Mouse (Mus musculus) urinary bladder, postnatal 36 days (tissue): Measurements from ENCODE around the gene Podxl2.
A peak's percentile ranks its signal among the peaks of the same experiment; 100 is the strongest.

Source experiments
- DNase-seq, 2 experiments: peaks; one replicate each; pipeline ENCODE4 v3.0.0; 2022; ENCODE audit warnings: low spot score in 2 of 2, mixed read lengths in 1 of 2

The Podxl2 gene

DNA sequence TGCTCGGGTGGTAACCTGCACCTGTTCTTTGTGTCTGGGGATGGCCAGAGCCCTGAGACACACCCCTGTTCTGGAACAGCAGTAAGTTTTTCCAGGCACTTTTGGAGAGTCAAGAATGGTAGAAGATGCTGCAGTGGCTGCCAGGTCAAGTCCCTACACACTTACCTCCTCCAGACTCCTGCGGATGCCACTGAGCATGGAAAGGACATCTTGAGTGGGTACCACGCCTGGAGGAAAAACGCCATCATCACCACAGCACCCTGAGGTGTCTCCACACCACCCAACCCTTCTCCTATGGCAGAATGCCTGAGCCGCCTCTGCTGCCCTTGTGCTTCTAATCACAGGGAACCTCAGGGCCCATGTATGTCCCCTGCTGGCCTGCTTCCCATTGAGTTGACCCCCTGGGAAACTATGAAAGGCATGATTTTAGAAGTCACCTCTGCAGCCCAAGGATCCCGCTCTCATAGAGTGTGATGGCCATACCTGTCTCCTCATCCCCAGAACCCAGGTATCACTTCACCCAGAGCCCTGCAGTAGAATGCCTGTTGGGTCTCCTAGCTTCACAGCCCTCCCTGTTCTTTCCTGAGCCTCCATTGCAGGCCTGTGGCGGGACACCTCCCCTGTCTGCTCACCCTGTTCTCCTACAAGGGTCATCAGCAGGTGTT is 29.8 kb downstream of the Podxl2 start:
- DNase-seq, result no peak

DNA sequence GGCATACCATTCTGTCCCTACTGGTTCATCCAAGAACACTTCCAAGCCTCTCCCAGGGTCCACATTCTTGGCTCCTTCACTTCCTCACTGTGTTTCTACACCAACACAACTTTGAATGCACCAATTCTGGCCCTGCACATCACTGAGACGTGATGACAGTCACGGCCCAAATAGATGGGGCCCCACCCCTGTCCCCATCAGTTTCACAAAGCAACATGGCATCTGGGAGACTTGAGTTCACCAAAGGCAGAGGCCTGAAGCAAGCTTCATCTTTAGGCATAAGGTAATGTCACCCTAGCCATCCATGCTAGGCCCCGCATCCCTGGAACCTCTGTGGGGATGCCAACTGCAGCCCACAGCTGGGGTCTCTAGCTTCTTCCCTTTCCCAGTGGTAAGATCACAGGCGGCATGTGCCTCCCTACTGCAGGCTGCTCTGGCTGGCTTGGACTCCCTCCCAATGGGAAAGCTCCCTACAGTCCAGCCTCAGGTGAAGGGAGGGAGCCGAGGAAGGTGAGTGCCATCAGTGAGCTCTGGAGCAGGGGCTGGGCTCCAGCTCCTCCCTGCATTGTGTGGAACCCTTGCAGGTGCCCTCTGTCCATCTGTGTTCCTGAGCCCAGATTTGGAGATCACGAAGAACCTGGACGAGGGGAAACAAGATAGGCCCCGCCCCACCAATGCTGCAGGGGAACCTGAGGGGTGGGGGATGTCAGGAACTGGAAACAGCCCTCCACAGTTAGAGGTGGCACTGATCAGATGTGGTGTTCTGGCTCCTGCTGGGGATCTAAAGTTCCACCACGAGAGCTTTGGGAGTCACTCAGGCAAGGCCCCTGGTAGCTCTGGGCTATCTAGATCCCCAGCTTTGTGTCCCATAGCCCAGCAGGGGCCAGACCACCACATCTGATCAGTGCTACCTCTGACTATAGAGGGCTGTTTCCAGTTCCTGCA is 30.8 kb downstream of the Podxl2 start:
- no peak for DNase-seq

DNA sequence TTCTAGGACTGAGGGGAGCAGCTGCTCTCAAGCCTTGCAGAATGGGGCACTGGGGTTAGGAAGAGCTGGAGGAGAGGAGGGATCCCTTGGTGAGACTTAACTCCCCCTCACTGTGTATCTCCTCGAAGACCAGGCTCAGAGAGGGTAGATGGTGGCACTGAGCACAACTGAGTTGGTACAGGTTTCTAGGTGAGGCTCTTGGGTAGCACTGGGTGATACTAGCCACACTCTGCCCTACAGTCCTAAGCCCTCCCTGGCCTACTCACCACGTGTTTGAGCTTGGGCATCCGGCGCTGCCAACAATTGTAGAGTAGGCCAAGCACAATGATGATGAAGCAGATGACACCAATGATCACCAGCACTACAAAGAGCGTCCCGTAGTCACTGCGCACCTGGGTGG is 31.6 kb downstream of the Podxl2 start:
- no peak for DNase-seq

GRCm38 (mm10) chr6:88842731-88843151 is 32.1 kb downstream of the Podxl2 start:
- DNase-seq, result no peak

- peak; percentile 100 for DNase-seq
Observed at GRCm38 (mm10) chr6:88841781-88842689, 32.8 kb downstream of the Podxl2 start, which contains the start of gene Abtb1. Gene Abtb1, minus strand, starts transcription at chr6:88841984.

- DNase-seq, result no peak
Observed at GRCm38 (mm10) chr6:88841514-88841780, 33.4 kb downstream of the Podxl2 start.

- no peak for DNase-seq
Observed at GRCm38 (mm10) chr6:88840791-88841513, 33.9 kb downstream of the Podxl2 start.

DNA sequence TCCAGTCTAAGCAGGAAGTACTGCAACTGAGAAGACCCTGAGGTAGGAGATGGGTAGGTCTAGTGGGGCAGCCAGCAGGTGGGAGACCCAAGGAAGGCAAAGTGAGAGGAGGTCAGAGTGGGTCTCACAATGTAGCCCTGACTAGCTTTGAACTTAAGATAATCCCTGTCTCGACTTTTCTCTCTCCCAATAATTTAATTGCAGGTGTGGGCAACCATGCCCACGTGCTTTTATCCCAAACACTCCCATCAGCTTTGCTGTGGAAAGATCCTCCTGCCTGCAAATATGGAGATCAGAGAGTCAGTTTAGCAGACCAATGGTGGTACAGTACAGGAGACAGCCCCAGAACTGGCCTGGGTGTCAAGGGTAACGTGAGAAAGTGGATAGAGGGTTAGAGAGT is 34.6 kb downstream of the Podxl2 start:
- DNase-seq, result no peak

GRCm38 (mm10) chr6:88839135-88839970 is 35.5 kb downstream of the Podxl2 start:
- no peak for DNase-seq

GRCm38 (mm10) chr6:88838613-88839012 is 36.2 kb downstream of the Podxl2 start:
- no peak for DNase-seq

GRCm38 (mm10) chr6:88837999-88838398 is 36.8 kb downstream of the Podxl2 start:
- DNase-seq, result no peak

GRCm38 (mm10) chr6:88836178-88836819 is 38.5 kb downstream of the Podxl2 start:
- DNase-seq, result no peak

DNA sequence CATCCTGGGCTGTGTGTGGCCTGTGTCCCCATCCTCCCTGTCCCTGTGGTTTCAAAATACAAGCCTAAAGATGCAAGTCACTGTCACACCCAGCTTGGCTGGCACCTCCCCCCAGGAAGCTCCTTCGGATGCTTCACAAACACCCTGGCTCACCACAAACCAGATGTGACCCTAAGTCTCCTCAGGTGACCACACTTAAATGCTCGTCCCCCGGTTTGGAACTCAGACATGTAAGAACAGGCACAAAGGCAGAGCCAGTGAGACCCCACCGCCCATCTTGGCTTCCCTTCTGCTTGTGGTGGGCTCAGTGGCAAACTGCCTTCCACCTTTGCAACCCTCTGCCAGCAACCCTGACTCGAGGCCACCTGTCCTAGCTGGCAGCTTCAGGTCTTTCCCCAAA is 39.8 kb downstream of the Podxl2 start:
- DNase-seq, result no peak

- DNase-seq, result no peak
Observed at GRCm38 (mm10) chr6:88833340-88834140, 41.3 kb downstream of the Podxl2 start.

GRCm38 (mm10) chr6:88832663-88833062 is 42.2 kb downstream of the Podxl2 start:
- no peak for DNase-seq

- peak; percentile 21 to 46 for DNase-seq
Observed at GRCm38 (mm10) chr6:88831456-88831855, 43.4 kb downstream of the Podxl2 start.

DNA sequence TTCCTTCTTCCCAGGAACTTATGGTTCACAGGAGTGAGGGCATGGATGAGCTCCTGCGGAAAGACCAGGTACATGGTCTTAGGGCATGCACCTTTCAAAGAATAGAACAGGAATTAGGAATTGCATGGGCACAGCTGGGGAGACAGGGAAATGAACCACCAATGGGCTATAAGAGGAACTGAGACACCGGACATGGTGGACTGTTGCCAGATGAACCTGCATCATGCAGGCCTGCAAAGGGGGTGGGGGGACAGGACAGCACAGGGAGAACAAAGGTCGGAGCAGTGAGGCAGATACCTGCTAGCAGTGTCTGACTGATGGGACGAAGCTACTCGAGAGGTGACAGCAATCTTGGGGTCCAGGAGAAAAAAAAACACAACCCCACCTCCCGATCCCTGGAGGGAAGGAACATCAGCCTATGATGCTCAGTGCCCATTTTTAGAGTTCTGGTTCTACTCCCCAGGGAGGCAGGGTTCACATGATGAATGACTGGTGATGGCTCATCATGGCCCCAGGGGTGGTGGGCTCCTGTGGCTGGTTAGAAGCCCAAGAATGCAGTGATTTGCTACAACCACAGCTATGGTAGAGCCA is 44.6 kb downstream of the Podxl2 start:
- no peak for DNase-seq

- no peak for DNase-seq
Observed at GRCm38 (mm10) chr6:88829579-88829978, 45.3 kb downstream of the Podxl2 start.
